Mouse (Mus musculus) hematopoietic stem cell, adult 5-6 weeks (primary cell): ENCODE measurements around the gene Vezf1. TPM values are rescaled to one million over a fixed set of nuclear protein-coding genes. Genes with fewer than 3 reads are reported as not detected.

ENCODE experiments used
- ATAC-seq, 2 experiments: fragments of 125-278 bp in 1 of 2; replicated peaks in 1 of 2; 2 replicates each; pipeline ENCODE4 v1.8.0; 2016 to 2017; ENCODE audit warnings: inconsistent platforms in 2 of 2, mild to moderate bottlenecking in 2 of 2, moderate number of reproducible peaks in 2 of 2, low read depth in 1 of 2, moderate TSS enrichment in 1 of 2; ENCODE audit not compliant: low FRiP score in 2 of 2, poor library complexity in 2 of 2, severe bottlenecking in 2 of 2, insufficient read depth in 1 of 2, low TSS enrichment in 1 of 2
- total RNA-seq: library from RNA; stranded (forward); fragments of 172-1452, 232-1000 nt; gene quantifications from 2 replicates; pipeline ENCODE4 v1.2.3, GENCODE M21; 2017

The Vezf1 gene
- total RNA-seq, 1 experiment from 2014 or later, result 61.4 TPM

- ATAC-seq, result peak; percentile 89 to 92
Measured at GRCm38 (mm10) chr11:88131847-88132246, 63.8 kb downstream of the Vezf1 start.

Other genes with a start within 250 kb of the Vezf1 start
- not detected in 2 replicates for gene Lpo, start 240.0 kb upstream of the Vezf1 start, total RNA-seq
- gene Mks1, start 215.1 kb upstream of the Vezf1 start, total RNA-seq, result 4.6 and 7.1 TPM in 2 replicates
- gene Epx, start 192.7 kb upstream of the Vezf1 start, total RNA-seq, result 11.8 and 20.6 TPM in 2 replicates
- not detected in 2 replicates for gene Olfr462, start 176.0 kb upstream of the Vezf1 start, total RNA-seq
- gene Olfr463, start 170.9 kb upstream of the Vezf1 start, total RNA-seq, result not detected in 2 replicates
- gene Olfr464, start 147.3 kb upstream of the Vezf1 start, total RNA-seq, result not detected in 2 replicates
- 17.9 and 36.5 TPM in 2 replicates for gene Dynll2, start 80.7 kb upstream of the Vezf1 start, total RNA-seq
- 411 and 444 TPM in 2 replicates for gene Srsf1, start 20.9 kb upstream of the Vezf1 start, total RNA-seq
- gene Cuedc1, start 29.8 kb downstream of the Vezf1 start, total RNA-seq, result 7.4 and 9.5 TPM in 2 replicates
- 65.5 and 71.2 TPM in 2 replicates for gene Mrps23, start 136.1 kb downstream of the Vezf1 start, total RNA-seq
- not detected in 2 replicates for gene Ccdc182, start 225.8 kb downstream of the Vezf1 start, total RNA-seq